Mouse (Mus musculus): ENCODE data around the gene Drd5. TPM values are rescaled to one million over a fixed set of nuclear protein-coding genes. Genes with fewer than 3 reads are reported as not detected.

Gene Drd5
- polyA plus RNA-seq, 2 experiments: not detected

DNA sequence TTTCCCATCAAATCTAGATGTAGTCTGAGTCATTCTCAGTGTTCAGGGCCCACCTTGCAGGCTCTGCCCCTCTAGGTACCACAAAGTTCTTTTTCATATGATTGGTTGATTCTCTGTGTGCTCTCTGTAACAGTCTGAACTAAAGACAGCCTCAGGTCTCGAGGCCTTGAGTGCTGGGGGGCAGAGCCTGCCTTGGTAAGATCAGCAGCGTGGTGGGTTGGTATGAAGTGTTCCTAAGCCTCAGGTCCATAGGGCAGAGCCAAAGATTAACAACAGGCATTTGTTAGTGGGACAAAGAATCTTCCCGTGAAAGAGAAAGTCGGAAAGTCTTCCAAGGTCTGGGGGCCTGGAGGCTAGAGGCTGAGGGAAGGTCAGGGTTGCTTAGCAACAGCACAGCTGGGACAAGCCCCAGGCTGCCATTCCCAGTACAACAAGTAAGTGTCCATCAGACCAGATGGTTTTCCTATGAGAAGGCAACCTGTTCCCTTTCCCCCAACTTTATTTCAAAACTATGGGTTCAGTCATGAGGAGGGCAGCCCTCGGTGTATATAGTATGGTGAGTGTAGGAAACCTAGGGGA lies 31.3 kb downstream of the Drd5 start:
- Histone ChIP-seq H3K9ac (replicated peaks) (no peak overlapping the region), H3K4me3 (ENCODE audit: insufficient read depth in 1 of 2, low read depth in 2 of 2, low read length in 2 of 2) (no peak overlapping the region), H3K9me3 (ENCODE audit: control insufficient read depth, low read length) (no peaks in the 10 kb centered on the region), H3K4me1 (replicated peaks; ENCODE audit: control insufficient read depth in 2 of 2, insufficient read depth in 2 of 2, low read length in 1 of 2) (no peaks in the 10 kb centered on the region), H3K27ac (no peak overlapping the region), H3K27me3 (ENCODE audit: control insufficient read depth, insufficient read depth, low read length) (no peaks in the 10 kb centered on the region), H3K36me3 (replicated peaks; ENCODE audit: control insufficient read depth, insufficient read depth, low read depth) (no peaks in the 10 kb centered on the region), H3K4me2 (ENCODE audit: low read depth) (no peak overlapping the region)
- DNase-seq (ENCODE audit: low read depth in 3 of 3, low spot score in 3 of 3) (no peak), ATAC-seq (ENCODE audit: insufficient read depth) (no peak)
- 55% methylated on average over 5 of the region's 5 CpGs for WGBS (ENCODE audit: insufficient replicate concordance)
- no peak for TF ChIP-seq EP300 (IDR thresholded peaks at IDR 0.05; ENCODE audit: low read depth)
- no peak for TF ChIP-seq CTCF (IDR thresholded peaks at IDR 0.05; ENCODE audit: low read depth)

DNA sequence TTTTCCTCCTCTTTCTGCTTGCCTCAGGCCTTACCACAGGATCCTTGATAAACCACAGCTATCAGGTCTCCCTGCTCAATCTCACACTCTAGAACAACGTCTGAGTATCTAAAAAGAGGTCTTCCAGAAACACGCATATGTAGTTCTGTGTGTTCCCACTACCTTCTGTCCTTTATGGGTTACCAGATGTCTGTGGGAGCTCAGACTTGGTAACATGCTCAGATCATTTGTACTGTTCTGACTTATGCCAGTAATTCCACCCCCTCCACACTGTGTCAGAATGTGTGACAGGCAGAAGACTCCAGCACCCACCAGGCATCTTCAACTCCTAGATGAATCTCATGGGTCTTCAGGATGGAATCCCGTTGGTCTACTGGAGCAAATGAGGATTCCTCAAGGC lies 37.8 kb downstream of the Drd5 start:
- H3K27ac ChIP-seq: no peak overlapping the region
- H3K4me2 ChIP-seq (ENCODE audit: low read depth): no peak overlapping the region
- no peak overlapping the region for H3K4me3 ChIP-seq (ENCODE audit: insufficient read depth in 1 of 2, low read depth in 2 of 2, low read length in 2 of 2)
- ATAC-seq (ENCODE audit: insufficient read depth): no peak
- H3K9ac ChIP-seq (replicated peaks): no peak overlapping the region
- no peaks in the 10 kb centered on the region for H3K9me3 ChIP-seq (ENCODE audit: control insufficient read depth, low read length)
- DNase-seq (ENCODE audit: low read depth in 3 of 3, low spot score in 3 of 3): no peak
- H3K27me3 ChIP-seq (ENCODE audit: control insufficient read depth, insufficient read depth, low read length): no peaks in the 10 kb centered on the region
- H3K4me1 ChIP-seq (replicated peaks; ENCODE audit: control insufficient read depth in 2 of 2, insufficient read depth in 2 of 2, low read length in 1 of 2): no peaks in the 10 kb centered on the region
- H3K36me3 ChIP-seq (replicated peaks; ENCODE audit: control insufficient read depth, insufficient read depth, low read depth): no peaks in the 10 kb centered on the region
- 56% methylated on average over 3 of the region's 3 CpGs for WGBS (ENCODE audit: insufficient replicate concordance)
- TF ChIP-seq EP300 (IDR thresholded peaks at IDR 0.05; ENCODE audit: low read depth) (no peak), CTCF (IDR thresholded peaks at IDR 0.05; ENCODE audit: low read depth) (no peak)

DNA sequence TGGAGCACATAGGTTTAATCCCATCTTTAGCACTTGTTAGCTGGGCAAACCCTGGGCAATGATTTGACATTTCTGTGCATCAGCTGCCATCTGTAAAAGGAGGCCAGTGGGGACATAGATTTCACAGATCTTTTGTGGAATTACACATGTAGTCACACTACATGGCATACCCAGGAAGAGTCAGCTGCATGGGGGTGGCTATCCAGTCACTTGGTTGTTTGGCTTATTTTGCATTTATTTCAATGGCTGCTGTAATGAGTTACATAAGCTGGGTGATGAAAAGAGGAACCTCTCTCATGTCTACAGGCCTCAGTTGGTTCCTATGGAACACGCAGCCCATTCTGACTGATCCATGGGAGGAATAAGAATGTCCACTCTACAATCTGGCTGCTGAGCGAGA lies 40.5 kb downstream of the Drd5 start:
- Histone ChIP-seq H3K4me1 (replicated peaks; ENCODE audit: control insufficient read depth in 2 of 2, insufficient read depth in 2 of 2, low read length in 1 of 2) (no peaks in the 10 kb centered on the region), H3K4me2 (ENCODE audit: low read depth) (no peak overlapping the region), H3K27me3 (ENCODE audit: control insufficient read depth, insufficient read depth, low read length) (no peaks in the 10 kb centered on the region), H3K9ac (replicated peaks) (no peak overlapping the region), H3K36me3 (replicated peaks; ENCODE audit: control insufficient read depth, insufficient read depth, low read depth) (no peaks in the 10 kb centered on the region), H3K9me3 (ENCODE audit: control insufficient read depth, low read length) (no peaks in the 10 kb centered on the region), H3K4me3 (ENCODE audit: insufficient read depth in 1 of 2, low read depth in 2 of 2, low read length in 2 of 2) (no peak overlapping the region), H3K27ac (no peak overlapping the region)
- DNase-seq (ENCODE audit: low read depth in 3 of 3, low spot score in 3 of 3) (no peak), ATAC-seq (ENCODE audit: insufficient read depth) (no peak)
- 44% methylated on average over 2 of the region's 2 CpGs for WGBS (ENCODE audit: insufficient replicate concordance)
- TF ChIP-seq CTCF (IDR thresholded peaks at IDR 0.05; ENCODE audit: low read depth) (no peak), EP300 (IDR thresholded peaks at IDR 0.05; ENCODE audit: low read depth) (no peak)

DNA sequence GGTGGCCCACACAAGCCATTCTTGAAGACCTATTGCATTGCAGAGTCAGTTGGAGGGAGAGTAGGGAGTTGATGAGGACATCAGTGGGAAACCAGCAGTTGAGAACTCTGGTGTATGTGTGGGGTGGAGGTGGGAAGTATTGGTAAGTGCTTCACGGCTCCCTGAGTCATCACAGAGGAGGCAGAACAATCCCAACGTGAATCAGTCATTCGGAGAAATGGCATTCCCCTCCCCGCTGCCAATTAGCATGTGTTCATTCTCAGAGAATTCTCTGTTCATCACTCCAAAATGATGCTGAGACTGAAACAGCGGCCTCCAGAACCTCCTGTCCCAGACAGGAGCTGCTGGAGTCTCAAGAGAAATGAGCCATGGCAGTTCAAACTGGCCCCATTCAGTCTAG lies 45.2 kb downstream of the Drd5 start:
- no peak for DNase-seq (ENCODE audit: low read depth in 3 of 3, low spot score in 3 of 3)
- Histone ChIP-seq H3K36me3 (replicated peaks; ENCODE audit: control insufficient read depth, insufficient read depth, low read depth) (no peaks in the 10 kb centered on the region), H3K4me1 (replicated peaks; ENCODE audit: control insufficient read depth in 2 of 2, insufficient read depth in 2 of 2, low read length in 1 of 2) (peaks cover 0 to 4% of the 10 kb centered on the region in 2 experiments; a peak in 1 of 4 replicates), H3K4me2 (ENCODE audit: low read depth) (no peak overlapping the region), H3K27me3 (ENCODE audit: control insufficient read depth, insufficient read depth, low read length) (no peaks in the 10 kb centered on the region), H3K9me3 (ENCODE audit: control insufficient read depth, low read length) (no peaks in the 10 kb centered on the region), H3K4me3 (ENCODE audit: insufficient read depth in 1 of 2, low read depth in 2 of 2, low read length in 2 of 2) (no peak overlapping the region), H3K27ac (no peak overlapping the region), H3K9ac (replicated peaks) (no peak overlapping the region)
- 65% methylated on average over 5 of the region's 5 CpGs for WGBS (ENCODE audit: insufficient replicate concordance)
- no peak for TF ChIP-seq CTCF (IDR thresholded peaks at IDR 0.05; ENCODE audit: low read depth)
- TF ChIP-seq EP300 (IDR thresholded peaks at IDR 0.05; ENCODE audit: low read depth): no peak
- ATAC-seq (ENCODE audit: insufficient read depth): no peak

DNA sequence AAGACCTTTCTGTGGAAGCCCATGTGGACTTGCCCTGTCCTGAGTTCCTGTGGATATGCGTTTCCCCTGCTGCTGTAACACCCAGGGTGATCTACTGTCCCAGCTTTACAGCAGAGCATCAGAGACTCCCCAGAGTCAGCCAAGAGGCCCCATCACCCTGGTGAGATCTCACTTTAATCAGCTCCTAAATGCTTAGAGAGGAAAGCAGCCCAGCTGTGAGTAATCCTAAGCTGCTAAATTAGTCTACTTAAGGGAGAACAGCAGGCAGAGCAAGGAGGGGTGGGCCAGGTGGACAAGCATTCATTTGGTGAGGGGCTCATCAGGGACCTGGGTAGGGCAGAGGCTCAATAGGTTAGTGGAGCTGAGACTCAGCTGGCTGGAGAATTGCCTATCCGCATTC lies 46.4 kb downstream of the Drd5 start:
- H3K9ac ChIP-seq (replicated peaks): no peak overlapping the region
- DNase-seq (ENCODE audit: low read depth in 3 of 3, low spot score in 3 of 3): no peak
- no peak overlapping the region for H3K4me2 ChIP-seq (ENCODE audit: low read depth)
- H3K9me3 ChIP-seq (ENCODE audit: control insufficient read depth, low read length): no peaks in the 10 kb centered on the region
- H3K4me3 ChIP-seq (ENCODE audit: insufficient read depth in 1 of 2, low read depth in 2 of 2, low read length in 2 of 2): no peak overlapping the region
- 49% methylated on average over 2 of the region's 2 CpGs for WGBS (ENCODE audit: insufficient replicate concordance)
- H3K27ac ChIP-seq: no peak overlapping the region
- no peaks in the 10 kb centered on the region for H3K27me3 ChIP-seq (ENCODE audit: control insufficient read depth, insufficient read depth, low read length)
- ATAC-seq (ENCODE audit: insufficient read depth): no peak
- no peaks in the 10 kb centered on the region for H3K36me3 ChIP-seq (replicated peaks; ENCODE audit: control insufficient read depth, insufficient read depth, low read depth)
- peaks cover 0 to 4% of the 10 kb centered on the region in 2 experiments; a peak in 1 of 4 replicates for H3K4me1 ChIP-seq (replicated peaks; ENCODE audit: control insufficient read depth in 2 of 2, insufficient read depth in 2 of 2, low read length in 1 of 2)
- TF ChIP-seq CTCF (IDR thresholded peaks at IDR 0.05; ENCODE audit: low read depth): no peak
- no peak for TF ChIP-seq EP300 (IDR thresholded peaks at IDR 0.05; ENCODE audit: low read depth)

Measured in liver, embryonic 14.5 days (tissue).